Mouse (Mus musculus): ENCODE data around the gene Pik3r3. TPM values are rescaled to one million over a fixed set of nuclear protein-coding genes. Genes with fewer than 3 reads are reported as not detected.
"Not testable (repeated sequence)": the region's sequence is repeated elsewhere in the genome, so short reads cannot be mapped to it uniquely, and the experiment has no call there.

Gene Pik3r3
- total RNA-seq, 2 experiments from 2014 or later, result 0.26 TPM; not detected in 1

- ATAC-seq (replicated peaks; ENCODE audit: low FRiP score, poor library complexity, severe bottlenecking), result not testable (repeated sequence)
These were observed 3.8 kb upstream of the Pik3r3 start for GRCm38 (mm10) chr4:116217661-116218060.

GRCm38 (mm10) chr4:116219056-116219455, 2.4 kb upstream of the Pik3r3 start:
- no peak for ATAC-seq (replicated peaks; ENCODE audit: low FRiP score, poor library complexity, severe bottlenecking)

GRCm38 (mm10) chr4:116220071-116220650, 1.3 kb upstream of the Pik3r3 start:
- ATAC-seq (replicated peaks; ENCODE audit: low FRiP score, poor library complexity, severe bottlenecking), result no peak

- peak; percentile 71 for ATAC-seq (replicated peaks; ENCODE audit: low FRiP score, poor library complexity, severe bottlenecking)
These were observed 658 bp upstream of the Pik3r3 start for GRCm38 (mm10) chr4:116220780-116221139.

GRCm38 (mm10) chr4:116221996-116222842, 801 bp downstream of the Pik3r3 start:
- ATAC-seq (replicated peaks; ENCODE audit: low FRiP score, poor library complexity, severe bottlenecking), result no peak

GRCm38 (mm10) chr4:116222843-116223119, 1.4 kb downstream of the Pik3r3 start:
- no peak for ATAC-seq (replicated peaks; ENCODE audit: low FRiP score, poor library complexity, severe bottlenecking)

GRCm38 (mm10) chr4:116243377-116243776, 22.0 kb downstream of the Pik3r3 start:
- no peak for ATAC-seq (replicated peaks; ENCODE audit: low FRiP score, poor library complexity, severe bottlenecking)

- no peak for ATAC-seq (replicated peaks; ENCODE audit: low FRiP score, poor library complexity, severe bottlenecking)
These were observed 22.8 kb downstream of the Pik3r3 start for GRCm38 (mm10) chr4:116244240-116244639.

- ATAC-seq (replicated peaks; ENCODE audit: low FRiP score, poor library complexity, severe bottlenecking), result not testable (repeated sequence)
These were observed 24.5 kb downstream of the Pik3r3 start for GRCm38 (mm10) chr4:116245926-116246325.

GRCm38 (mm10) chr4:116249986-116250385, 28.6 kb downstream of the Pik3r3 start:
- ATAC-seq (replicated peaks; ENCODE audit: low FRiP score, poor library complexity, severe bottlenecking), result no peak

- ATAC-seq (replicated peaks; ENCODE audit: low FRiP score, poor library complexity, severe bottlenecking), result no peak
These were observed 46.8 kb downstream of the Pik3r3 start for GRCm38 (mm10) chr4:116268220-116268619.

GRCm38 (mm10) chr4:116282211-116282610, 60.8 kb downstream of the Pik3r3 start:
- ATAC-seq (replicated peaks; ENCODE audit: low FRiP score, poor library complexity, severe bottlenecking), result no peak

GRCm38 (mm10) chr4:116291561-116291960, 70.1 kb downstream of the Pik3r3 start:
- ATAC-seq (replicated peaks; ENCODE audit: low FRiP score, poor library complexity, severe bottlenecking), result no peak

- ATAC-seq (replicated peaks; ENCODE audit: low FRiP score, poor library complexity, severe bottlenecking), result 0 out of 2 replicates have a peak, but pooled peaks have one; percentile 55
These were observed 71.9 kb downstream of the Pik3r3 start for GRCm38 (mm10) chr4:116293296-116293695.

GRCm38 (mm10) chr4:116300878-116301355, 79.5 kb downstream of the Pik3r3 start:
- no peak for ATAC-seq (replicated peaks; ENCODE audit: low FRiP score, poor library complexity, severe bottlenecking)

GRCm38 (mm10) chr4:116304551-116304950, 83.1 kb downstream of the Pik3r3 start:
- ATAC-seq (replicated peaks; ENCODE audit: low FRiP score, poor library complexity, severe bottlenecking), result no peak

- ATAC-seq (replicated peaks; ENCODE audit: low FRiP score, poor library complexity, severe bottlenecking), result no peak
These were observed 96.2 kb downstream of the Pik3r3 start for GRCm38 (mm10) chr4:116317575-116317974.

GRCm38 (mm10) chr4:116322127-116322526, 100.7 kb downstream of the Pik3r3 start:
- ATAC-seq (replicated peaks; ENCODE audit: low FRiP score, poor library complexity, severe bottlenecking), result no peak

- no peak for ATAC-seq (replicated peaks; ENCODE audit: low FRiP score, poor library complexity, severe bottlenecking)
These were observed 107.8 kb downstream of the Pik3r3 start for GRCm38 (mm10) chr4:116329256-116329655.

GRCm38 (mm10) chr4:116336294-116336693, 114.9 kb downstream of the Pik3r3 start:
- no peak for ATAC-seq (replicated peaks; ENCODE audit: low FRiP score, poor library complexity, severe bottlenecking)

GRCm38 (mm10) chr4:116342119-116342518, 120.7 kb downstream of the Pik3r3 start:
- no peak for ATAC-seq (replicated peaks; ENCODE audit: low FRiP score, poor library complexity, severe bottlenecking)

Data from erythroblast, adult 5-6 weeks (primary cell).